Mouse (Mus musculus) macrophage (primary cell): ENCODE results near the gene Coq10a. TPM values are rescaled to one million over a fixed set of nuclear protein-coding genes. Genes with fewer than 3 reads are reported as not detected.

Experiments
- H3K27ac ChIP-seq: fragments of 350-480 bp; formaldehyde crosslinking; 2 replicates; pipeline ENCODE4 v1.9.0; 2021
- H3K36me3 ChIP-seq: fragments of 350-480 bp; formaldehyde crosslinking; 2 replicates; pipeline ENCODE4 v1.9.0; 2021; ENCODE audit errors: inconsistent target
- H3K4me3 ChIP-seq: fragments of 350-480 bp; formaldehyde crosslinking; 2 replicates; pipeline ENCODE4 v1.9.0; 2021; ENCODE audit errors: inconsistent target
- H3K79me2 ChIP-seq: fragments of 350-480 bp; formaldehyde crosslinking; 2 replicates; pipeline ENCODE4 v1.9.0; 2021; ENCODE audit errors: inconsistent target
- WGBS: methylation state at CpG from one replicate; pipeline ENCODE4 v1.1.7; 2026; ENCODE audit warnings: inconsistent platforms; ENCODE audit not compliant: missing documents; 5-methylcytosine and 5-hydroxymethylcytosine counted together
- polyA plus RNA-seq: library from polyadenylated mRNA; stranded (reverse); fragments of 250-400 nt; gene quantifications from 3 replicates; pipeline ENCODE4 v1.2.4, GENCODE M21; 2018; ENCODE audit warnings: inconsistent platforms

Gene Coq10a
- polyA plus RNA-seq, 1 experiment from 2014 or later = 25.5 TPM

- Histone ChIP-seq H3K4me3 (peak within 1 kb of the TSS; percentile 76), H3K36me3 (peaks cover 24% of the 10 kb centered on the region), H3K27ac (peak within 1 kb of the TSS; percentile 77), H3K79me2 (peaks cover 26% of the 10 kb centered on the region)
- whole genome bisulfite sequencing = 1% methylated on average over 73 of the region's 73 CpGs
Measured at GRCm38 (mm10) chr10:128376455-128377211, 7.8 kb upstream of the Coq10a start, which contains the start of gene Ankrd52. TSS of gene Ankrd52 (plus strand) at chr10:128377115.

- whole genome bisulfite sequencing = 66% methylated on average over 4 of the region's 4 CpGs
- peak overlapping the region; percentile 22; the same call in 1 of the 2 replicates for H3K4me3 ChIP-seq
- H3K27ac ChIP-seq = peak overlapping the region; percentile 77
- peaks cover 20% of the 10 kb centered on the region; the same call in 1 of the 2 replicates for H3K36me3 ChIP-seq
- H3K79me2 ChIP-seq = peaks cover 26% of the 10 kb centered on the region
Measured at GRCm38 (mm10) chr10:128376099-128376454, 7.3 kb upstream of the Coq10a start.

DNA sequence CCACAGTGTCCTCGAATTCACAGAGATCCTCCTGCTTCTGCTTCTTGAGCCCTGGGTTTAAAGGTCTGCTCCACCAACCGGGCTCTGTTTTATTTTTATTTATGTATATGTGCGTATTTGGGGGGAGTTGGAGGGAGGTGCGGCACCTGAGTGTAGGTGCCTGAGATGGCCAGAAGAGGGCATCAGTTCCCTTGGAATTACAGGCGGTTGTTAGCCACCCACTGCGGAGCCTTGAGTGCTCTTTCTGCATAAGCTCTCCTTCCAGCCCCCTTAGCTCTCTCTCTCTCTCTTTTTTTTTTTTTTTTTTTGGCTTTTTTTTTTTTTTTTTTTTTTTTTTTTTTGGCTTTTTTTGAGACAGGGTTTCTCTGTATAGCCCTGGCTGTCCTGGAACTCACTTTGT lies 5.6 kb upstream of the Coq10a start:
- peaks cover 21% of the 10 kb centered on the region for H3K79me2 ChIP-seq
- 100% methylated on average over 6 of the region's 6 CpGs for WGBS
- no peak overlapping the region for H3K4me3 ChIP-seq
- peaks cover 7% of the 10 kb centered on the region; the same call in 1 of the 2 replicates for H3K36me3 ChIP-seq
- peak overlapping the region; percentile 85 for H3K27ac ChIP-seq

DNA sequence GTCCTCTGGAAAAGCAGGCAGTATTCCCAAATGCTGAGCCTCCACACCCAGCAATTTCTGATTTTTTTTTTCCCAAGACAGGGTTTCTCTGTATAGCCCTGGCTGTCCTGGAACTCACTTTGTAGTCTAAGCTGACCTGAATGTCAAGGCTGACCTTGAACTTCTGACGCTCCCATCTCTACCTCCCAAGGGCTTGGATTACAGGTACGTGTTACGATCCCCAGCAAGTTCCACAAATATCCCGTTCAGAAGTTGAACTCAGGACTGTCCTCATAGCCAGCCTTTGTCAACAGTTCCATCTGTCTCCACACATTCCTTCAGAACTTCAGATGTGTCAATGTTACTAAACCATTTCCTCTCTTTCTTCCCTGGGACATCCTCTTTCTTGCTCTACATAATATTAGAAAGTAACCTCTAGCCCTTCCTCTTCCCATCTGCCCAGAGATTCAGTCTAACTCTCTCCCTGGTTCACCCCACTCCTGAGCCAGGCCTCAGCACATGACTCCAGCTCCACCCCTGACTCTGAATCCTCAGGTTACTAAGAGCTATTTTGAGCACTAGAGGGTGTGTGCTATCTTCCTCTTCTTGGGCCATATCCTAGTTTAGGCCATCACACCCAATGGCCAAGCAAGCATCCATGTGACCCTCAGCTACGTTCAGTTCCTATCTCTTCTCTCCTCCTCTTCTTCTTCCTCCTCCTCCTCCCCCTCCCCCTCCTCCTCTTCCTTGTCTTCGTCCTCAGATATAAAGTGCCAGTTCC lies 4.4 kb upstream of the Coq10a start:
- Histone ChIP-seq H3K4me3 (no peak overlapping the region), H3K27ac (peak overlapping the region; percentile 85)
- WGBS = 36% methylated on average over 5 of the region's 6 CpGs

DNA sequence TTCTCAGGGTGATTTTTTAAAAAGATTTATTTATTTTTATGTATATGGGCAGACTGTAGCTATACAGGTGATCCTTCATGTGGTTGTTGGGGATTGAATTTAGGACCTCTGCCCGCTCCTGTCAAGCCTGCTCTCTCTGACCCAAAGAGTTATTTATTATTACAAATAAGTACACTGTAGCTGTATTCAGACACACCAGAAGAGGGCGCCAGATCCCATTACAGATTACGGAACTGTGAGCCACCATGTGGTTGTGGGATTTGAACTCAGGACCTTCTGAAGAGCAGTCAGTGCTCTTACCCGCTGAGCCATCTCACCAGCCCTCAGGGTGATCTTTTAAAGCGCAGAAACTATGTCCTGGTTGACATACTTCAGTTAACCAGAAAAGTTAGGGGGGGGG lies 3.3 kb upstream of the Coq10a start:
- Histone ChIP-seq H3K79me2 (peaks cover 12% of the 10 kb centered on the region), H3K4me3 (no peak overlapping the region), H3K36me3 (no peaks in the 10 kb centered on the region), H3K27ac (peak overlapping the region; percentile 85)
- 81% methylated on average over 5 of the region's 5 CpGs for WGBS

More for the DNA sequence above, 4.4 kb upstream of the Coq10a start:
- no peaks in the 10 kb centered on the region for H3K36me3 ChIP-seq
- peaks cover 10% of the 10 kb centered on the region for H3K79me2 ChIP-seq

GRCm38 (mm10) chr10:128370601-128371000 lies 1.8 kb upstream of the Coq10a start:
- Histone ChIP-seq H3K4me3 (no peak overlapping the region), H3K79me2 (peaks cover 27% of the 10 kb centered on the region), H3K27ac (no peak overlapping the region), H3K36me3 (no peaks in the 10 kb centered on the region)
- 58% methylated on average over 4 of the region's 4 CpGs for WGBS

DNA sequence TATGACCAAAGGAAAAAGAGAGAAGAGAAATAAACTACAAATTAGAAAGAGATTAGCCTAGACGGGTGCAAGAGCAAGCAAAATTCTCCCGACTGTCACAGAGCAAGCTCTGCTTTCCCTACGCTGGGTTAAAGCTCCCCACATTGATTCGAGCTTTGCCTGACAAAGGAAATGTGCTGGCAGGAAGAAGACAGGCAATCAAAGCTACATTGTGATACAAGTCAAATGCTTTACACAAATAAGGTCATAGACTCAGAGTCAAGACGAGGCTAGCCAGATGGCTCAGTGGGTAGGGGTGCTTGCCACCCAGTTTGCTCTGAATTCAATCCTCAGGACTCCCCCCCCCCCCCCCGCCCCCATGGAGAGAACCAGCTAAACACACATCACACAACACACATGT lies 1.2 kb upstream of the Coq10a start:
- Histone ChIP-seq H3K36me3 (peaks cover 5% of the 10 kb centered on the region; the same call in 1 of the 2 replicates), H3K27ac (0 out of 2 replicates have a peak overlapping the region, but pooled peaks have one; percentile 81)
- WGBS = 88% methylated on average over 5 of the region's 6 CpGs

DNA sequence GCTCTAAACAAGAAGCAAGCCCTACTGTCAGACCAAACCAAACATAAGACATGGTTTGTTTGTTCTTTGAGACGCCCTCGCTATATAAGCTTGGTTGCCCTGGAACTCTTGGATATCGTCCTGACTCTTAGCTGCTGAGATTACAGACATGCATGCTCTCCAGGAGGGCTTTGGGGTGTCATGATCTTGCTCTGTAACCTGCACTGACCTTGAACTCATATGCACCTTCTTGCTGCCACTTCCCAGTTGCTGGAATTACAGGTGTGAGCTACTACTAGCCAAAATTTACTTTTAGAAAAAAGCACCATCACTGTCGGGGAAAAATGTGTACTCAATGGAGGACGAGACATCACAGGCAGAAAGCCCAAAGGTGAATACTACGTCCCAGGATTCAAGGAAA lies 802 bp upstream of the Coq10a start:
- H3K27ac ChIP-seq = peak overlapping the region; percentile 81
- H3K4me3 ChIP-seq = peak overlapping the region; percentile 38; the same call in 1 of the 2 replicates
- peaks cover 8% of the 10 kb centered on the region; the same call in 1 of the 2 replicates for H3K36me3 ChIP-seq
- H3K79me2 ChIP-seq = peaks cover 37% of the 10 kb centered on the region
- WGBS = 90% methylated on average over 6 of the region's 6 CpGs

More for the DNA sequence above, 1.2 kb upstream of the Coq10a start:
- Histone ChIP-seq H3K79me2 (peaks cover 33% of the 10 kb centered on the region), H3K4me3 (no peak overlapping the region)

GRCm38 (mm10) chr10:128369218-128369543 lies 384 bp upstream of the Coq10a start:
- Histone ChIP-seq H3K4me3 (peak overlapping the region; percentile 38), H3K36me3 (peaks cover 8% of the 10 kb centered on the region; the same call in 1 of the 2 replicates), H3K79me2 (peaks cover 41% of the 10 kb centered on the region), H3K27ac (peak overlapping the region; percentile 81)
- WGBS = 4% methylated on average over 8 of the region's 9 CpGs

- WGBS = 33% methylated on average over 17 of the region's 19 CpGs
- peak overlapping the region; percentile 66 for H3K27ac ChIP-seq
- H3K36me3 ChIP-seq = peaks cover 16% of the 10 kb centered on the region; the same call in 1 of the 2 replicates
Measured at GRCm38 (mm10) chr10:128367899-128368401, 847 bp downstream of the Coq10a start.

GRCm38 (mm10) chr10:128362568-128362967 lies 6.2 kb downstream of the Coq10a start:
- 63% methylated on average over 3 of the region's 3 CpGs for WGBS

More at GRCm38 (mm10) chr10:128367899-128368401, 847 bp downstream of the Coq10a start:
- peak overlapping the region; percentile 78 for H3K4me3 ChIP-seq
- peaks cover 42% of the 10 kb centered on the region for H3K79me2 ChIP-seq

GRCm38 (mm10) chr10:128361836-128362235 lies 7.0 kb downstream of the Coq10a start:
- Histone ChIP-seq H3K27ac (no peak overlapping the region), H3K79me2 (peaks cover 27% of the 10 kb centered on the region), H3K36me3 (peaks cover 64% of the 10 kb centered on the region), H3K4me3 (no peak overlapping the region)
- 95% methylated on average over 6 of the region's 6 CpGs for WGBS

More at GRCm38 (mm10) chr10:128362568-128362967, 6.2 kb downstream of the Coq10a start:
- Histone ChIP-seq H3K79me2 (peaks cover 35% of the 10 kb centered on the region), H3K36me3 (peaks cover 58% of the 10 kb centered on the region), H3K4me3 (no peak overlapping the region), H3K27ac (no peak overlapping the region)

GRCm38 (mm10) chr10:128359226-128359625 lies 9.6 kb downstream of the Coq10a start:
- Histone ChIP-seq H3K79me2 (peaks cover 1% of the 10 kb centered on the region; the same call in 1 of the 2 replicates), H3K27ac (no peak overlapping the region), H3K36me3 (peaks cover 66% of the 10 kb centered on the region), H3K4me3 (no peak overlapping the region)
- WGBS = 90% methylated on average over 6 of the region's 6 CpGs

DNA sequence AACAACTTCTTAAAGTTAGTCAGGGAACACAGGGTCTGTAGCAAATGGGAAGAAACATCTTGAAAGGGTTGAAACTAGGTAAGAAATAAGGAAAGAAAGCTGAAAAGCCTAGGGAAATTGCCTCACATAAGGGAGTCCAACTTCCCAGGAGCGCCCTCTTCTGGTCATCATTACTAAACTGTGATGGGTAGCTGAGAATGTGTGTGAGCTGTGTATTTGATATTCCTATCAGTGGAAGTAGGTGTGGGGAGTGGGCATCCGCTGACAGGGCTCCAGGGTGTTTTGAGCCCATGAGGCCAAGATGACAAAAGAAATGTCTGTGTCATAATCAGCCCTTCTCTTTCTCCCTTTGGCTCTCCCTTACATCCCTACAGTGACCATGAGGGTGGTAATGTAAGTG lies 10.0 kb downstream of the Coq10a start:
- H3K36me3 ChIP-seq = peaks cover 71% of the 10 kb centered on the region
- H3K4me3 ChIP-seq = no peak overlapping the region
- H3K79me2 ChIP-seq = no peaks in the 10 kb centered on the region
- 79% methylated on average over 2 of the region's 2 CpGs for WGBS
- H3K27ac ChIP-seq = no peak overlapping the region
